Mouse (Mus musculus): Measurements from ENCODE around the gene Dzip1. TPM values are rescaled to one million over a fixed set of nuclear protein-coding genes. Genes with fewer than 3 reads are reported as not detected.
A peak's percentile ranks its signal among the peaks of the same experiment; 100 is the strongest.

Dzip1 gene
- 9.5 and 10.1 TPM in 2 replicates for polyA plus RNA-seq (2015; fragmentation: Nextera tagmentation; extraction: Ambion mirVana)

GRCm38 (mm10) chr14:118924673-118925615 lies at the start of gene Dzip1:
TSS of gene Dzip1 (minus strand) at chr14:118925460.
- Histone ChIP-seq H3K4me2 (ENCODE audit: low read depth, low read length) (peak within 1 kb of the TSS; percentile 69), H3K27me3 (ENCODE audit: control insufficient read depth, insufficient read depth, low read length) (no peaks in the 10 kb centered on the region), H3K9ac (ENCODE audit: low read length) (peak within 1 kb of the TSS; percentile 81), H3K4me3 (replicated peaks; ENCODE audit: low read length) (peak within 1 kb of the TSS; percentile 68), H3K9me3 (replicated peaks; ENCODE audit: control insufficient read depth, low read length) (no peaks in the 10 kb centered on the region), H3K27ac (ENCODE audit: low read length) (peak within 1 kb of the TSS; percentile 65), H3K36me3 (ENCODE audit: control insufficient read depth, insufficient read depth, low read length) (no peaks in the 10 kb centered on the region), H3K4me1 (ENCODE audit: control insufficient read depth, insufficient read depth, low read length) (peaks cover 26% of the 10 kb centered on the region)
- WGBS: 1% methylated on average over 54 of the region's 55 CpGs
- ATAC-seq (ENCODE audit: insufficient read depth, low FRiP score): peak; percentile 90

GRCm38 (mm10) chr14:118972268-118972667 lies 47.0 kb upstream of the Dzip1 start:
- H3K9me3 ChIP-seq (replicated peaks; ENCODE audit: control insufficient read depth, low read length): no peaks in the 10 kb centered on the region
- H3K27me3 ChIP-seq (ENCODE audit: control insufficient read depth, insufficient read depth, low read length): no peaks in the 10 kb centered on the region
- H3K4me3 ChIP-seq (replicated peaks; ENCODE audit: low read length): no peak overlapping the region
- H3K27ac ChIP-seq (ENCODE audit: low read length): no peak overlapping the region
- no peaks in the 10 kb centered on the region for H3K4me1 ChIP-seq (ENCODE audit: control insufficient read depth, insufficient read depth, low read length)
- H3K9ac ChIP-seq (ENCODE audit: low read length): no peak overlapping the region
- H3K36me3 ChIP-seq (ENCODE audit: control insufficient read depth, insufficient read depth, low read length): peaks cover 32% of the 10 kb centered on the region
- H3K4me2 ChIP-seq (ENCODE audit: low read depth, low read length): no peak overlapping the region
- 92% methylated on average over 6 of the region's 6 CpGs for WGBS
- no peak for ATAC-seq (ENCODE audit: insufficient read depth, low FRiP score)

GRCm38 (mm10) chr14:118967646-118968045 lies 42.4 kb upstream of the Dzip1 start:
- Histone ChIP-seq H3K9ac (ENCODE audit: low read length) (no peak overlapping the region), H3K4me2 (ENCODE audit: low read depth, low read length) (no peak overlapping the region), H3K9me3 (replicated peaks; ENCODE audit: control insufficient read depth, low read length) (no peaks in the 10 kb centered on the region), H3K27ac (ENCODE audit: low read length) (no peak overlapping the region), H3K4me1 (ENCODE audit: control insufficient read depth, insufficient read depth, low read length) (no peaks in the 10 kb centered on the region), H3K27me3 (ENCODE audit: control insufficient read depth, insufficient read depth, low read length) (no peaks in the 10 kb centered on the region), H3K36me3 (ENCODE audit: control insufficient read depth, insufficient read depth, low read length) (peaks cover 15% of the 10 kb centered on the region; the same call in 1 of the 2 replicates), H3K4me3 (replicated peaks; ENCODE audit: low read length) (no peak overlapping the region)
- ATAC-seq (ENCODE audit: insufficient read depth, low FRiP score): no peak
- WGBS: 81% methylated on average over 7 of the region's 7 CpGs

- Histone ChIP-seq H3K36me3 (ENCODE audit: control insufficient read depth, insufficient read depth, low read length) (peaks cover 4% of the 10 kb centered on the region; the same call in 1 of the 2 replicates), H3K27ac (ENCODE audit: low read length) (no peak overlapping the region), H3K9ac (ENCODE audit: low read length) (no peak overlapping the region), H3K9me3 (replicated peaks; ENCODE audit: control insufficient read depth, low read length) (no peaks in the 10 kb centered on the region), H3K27me3 (ENCODE audit: control insufficient read depth, insufficient read depth, low read length) (no peaks in the 10 kb centered on the region), H3K4me2 (ENCODE audit: low read depth, low read length) (no peak overlapping the region), H3K4me1 (ENCODE audit: control insufficient read depth, insufficient read depth, low read length) (no peaks in the 10 kb centered on the region), H3K4me3 (replicated peaks; ENCODE audit: low read length) (no peak overlapping the region)
- no peak for ATAC-seq (ENCODE audit: insufficient read depth, low FRiP score)
- WGBS: 94% methylated on average over 4 of the region's 4 CpGs
Observed at GRCm38 (mm10) chr14:118965356-118966000, 40.2 kb upstream of the Dzip1 start.

GRCm38 (mm10) chr14:118958010-118958409 lies 32.8 kb upstream of the Dzip1 start:
- Histone ChIP-seq H3K36me3 (ENCODE audit: control insufficient read depth, insufficient read depth, low read length) (peaks cover 8% of the 10 kb centered on the region), H3K9me3 (replicated peaks; ENCODE audit: control insufficient read depth, low read length) (no peaks in the 10 kb centered on the region), H3K27me3 (ENCODE audit: control insufficient read depth, insufficient read depth, low read length) (no peaks in the 10 kb centered on the region), H3K4me3 (replicated peaks; ENCODE audit: low read length) (no peak overlapping the region), H3K27ac (ENCODE audit: low read length) (no peak overlapping the region), H3K4me1 (ENCODE audit: control insufficient read depth, insufficient read depth, low read length) (no peaks in the 10 kb centered on the region), H3K4me2 (ENCODE audit: low read depth, low read length) (no peak overlapping the region), H3K9ac (ENCODE audit: low read length) (no peak overlapping the region)
- no peak for ATAC-seq (ENCODE audit: insufficient read depth, low FRiP score)
- WGBS: 93% methylated on average over 3 of the region's 3 CpGs

GRCm38 (mm10) chr14:118951912-118952583 lies 26.8 kb upstream of the Dzip1 start:
- Histone ChIP-seq H3K9me3 (replicated peaks; ENCODE audit: control insufficient read depth, low read length) (no peaks in the 10 kb centered on the region), H3K4me1 (ENCODE audit: control insufficient read depth, insufficient read depth, low read length) (no peaks in the 10 kb centered on the region), H3K36me3 (ENCODE audit: control insufficient read depth, insufficient read depth, low read length) (no peaks in the 10 kb centered on the region; the same call in 1 of the 2 replicates), H3K27me3 (ENCODE audit: control insufficient read depth, insufficient read depth, low read length) (no peaks in the 10 kb centered on the region), H3K9ac (ENCODE audit: low read length) (no peak overlapping the region), H3K27ac (ENCODE audit: low read length) (no peak overlapping the region), H3K4me2 (ENCODE audit: low read depth, low read length) (no peak overlapping the region), H3K4me3 (replicated peaks; ENCODE audit: low read length) (no peak overlapping the region)
- WGBS: 92% methylated on average over 9 of the region's 9 CpGs
- no peak for ATAC-seq (ENCODE audit: insufficient read depth, low FRiP score)

- Histone ChIP-seq H3K4me3 (replicated peaks; ENCODE audit: low read length) (no peak overlapping the region), H3K27ac (ENCODE audit: low read length) (no peak overlapping the region), H3K4me1 (ENCODE audit: control insufficient read depth, insufficient read depth, low read length) (no peaks in the 10 kb centered on the region), H3K9me3 (replicated peaks; ENCODE audit: control insufficient read depth, low read length) (no peaks in the 10 kb centered on the region), H3K27me3 (ENCODE audit: control insufficient read depth, insufficient read depth, low read length) (no peaks in the 10 kb centered on the region), H3K4me2 (ENCODE audit: low read depth, low read length) (no peak overlapping the region), H3K36me3 (ENCODE audit: control insufficient read depth, insufficient read depth, low read length) (no peaks in the 10 kb centered on the region), H3K9ac (ENCODE audit: low read length) (no peak overlapping the region)
- no peak for ATAC-seq (ENCODE audit: insufficient read depth, low FRiP score)
- 86% methylated on average over 1 of the region's 1 CpGs for WGBS
Observed at GRCm38 (mm10) chr14:118948841-118949240, 23.6 kb upstream of the Dzip1 start.

GRCm38 (mm10) chr14:118944702-118945101 lies 19.4 kb upstream of the Dzip1 start:
- Histone ChIP-seq H3K36me3 (ENCODE audit: control insufficient read depth, insufficient read depth, low read length) (no peaks in the 10 kb centered on the region), H3K9me3 (replicated peaks; ENCODE audit: control insufficient read depth, low read length) (no peaks in the 10 kb centered on the region), H3K27ac (ENCODE audit: low read length) (no peak overlapping the region), H3K4me1 (ENCODE audit: control insufficient read depth, insufficient read depth, low read length) (peaks cover 11% of the 10 kb centered on the region), H3K4me3 (replicated peaks; ENCODE audit: low read length) (no peak overlapping the region), H3K4me2 (ENCODE audit: low read depth, low read length) (no peak overlapping the region), H3K27me3 (ENCODE audit: control insufficient read depth, insufficient read depth, low read length) (no peaks in the 10 kb centered on the region), H3K9ac (ENCODE audit: low read length) (no peak overlapping the region)
- WGBS: 68% methylated on average over 2 of the region's 2 CpGs
- ATAC-seq (ENCODE audit: insufficient read depth, low FRiP score): no peak
